Mouse (Mus musculus) limb, embryonic 10.5 days (tissue): ENCODE measurements around the gene Scgb1b27. TPM values are rescaled to one million over a fixed set of nuclear protein-coding genes. Genes with fewer than 3 reads are reported as not detected.
"Not testable (repeated sequence)": the region's sequence is repeated elsewhere in the genome, so short reads cannot be mapped to it uniquely, and the experiment has no call there.

Experiments used
- DNase-seq: peaks from one replicate; pipeline ENCODE4 v3.0.0-alpha.2; 2017; ENCODE audit warnings: low spot score
- H3K27ac ChIP-seq: fragments of 300-500 bp; sonication (generic); 2 replicates; pipeline ENCODE4 v1.5.1; 2016; ENCODE audit warnings: mild to moderate bottlenecking
- H3K27me3 ChIP-seq: fragments of 300-500 bp; sonication (generic); 2 replicates; pipeline ENCODE4 v1.6.1; 2016; ENCODE audit warnings: low read depth, mild to moderate bottlenecking; ENCODE audit not compliant: poor library complexity, severe bottlenecking
- H3K36me3 ChIP-seq: fragments of 300-500 bp; sonication (generic); 2 replicates; pipeline ENCODE4 v1.6.1; 2016; ENCODE audit warnings: mild to moderate bottlenecking, moderate library complexity
- H3K4me1 ChIP-seq: fragments of 300-500 bp; sonication (generic); 2 replicates; pipeline ENCODE4 v1.6.1; 2016
- H3K4me3 ChIP-seq: fragments of 300-500 bp; sonication (generic); 2 replicates; pipeline ENCODE4 v1.5.1; 2016; ENCODE audit warnings: mild to moderate bottlenecking, moderate library complexity
- H3K9me3 ChIP-seq: fragments of 300-500 bp; sonication (generic); replicated peaks from 2 replicates; pipeline ENCODE4 v1.6.1; 2016; ENCODE audit warnings: mild to moderate bottlenecking
- WGBS: fragments of 180-500 bp; shearing (Covaris S2); methylation state at CpG from one replicate; pipeline ENCODE4 v1.1.7; 2016; 5-methylcytosine and 5-hydroxymethylcytosine counted together
- polyA plus RNA-seq: library from polyadenylated mRNA; unstranded; fragments of >200 nt; fragmentation: Nextera tagmentation; extraction: Ambion mirVana; gene quantifications from 2 replicates; pipeline ENCODE4 v1.2.1, GENCODE M21; 2016

Scgb1b27 gene
- not detected in 2 replicates for polyA plus RNA-seq

DNA sequence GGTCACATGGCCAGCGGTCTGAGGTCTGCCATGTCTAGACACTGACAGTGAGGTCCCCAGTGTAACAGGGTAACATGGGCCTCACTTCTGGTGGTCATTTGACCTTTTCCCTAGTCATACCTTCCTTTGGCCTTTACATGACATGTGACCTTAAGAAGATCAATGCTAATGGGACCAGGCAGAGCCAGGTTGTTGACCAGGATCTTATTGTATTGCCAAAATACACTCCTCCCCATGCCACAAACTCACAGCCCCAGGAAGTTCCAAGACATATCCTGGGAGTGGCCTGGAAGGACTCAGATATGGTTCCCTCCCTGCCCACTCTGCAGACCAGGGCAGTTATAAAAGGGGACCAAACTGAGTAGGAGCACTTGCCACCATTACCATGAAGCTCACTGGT, at the start of gene Scgb1b27:
TSS of gene Scgb1b27 (plus strand) at position 301 of the 400 bp plus-strand sequence.
- H3K4me1 ChIP-seq, H3K4me3 ChIP-seq, H3K9me3 ChIP-seq, DNase-seq, H3K27ac ChIP-seq, H3K36me3 ChIP-seq, H3K27me3 ChIP-seq: not testable (repeated sequence)
- WGBS, result 91% methylated on average over 1 of the region's 1 CpGs

DNA sequence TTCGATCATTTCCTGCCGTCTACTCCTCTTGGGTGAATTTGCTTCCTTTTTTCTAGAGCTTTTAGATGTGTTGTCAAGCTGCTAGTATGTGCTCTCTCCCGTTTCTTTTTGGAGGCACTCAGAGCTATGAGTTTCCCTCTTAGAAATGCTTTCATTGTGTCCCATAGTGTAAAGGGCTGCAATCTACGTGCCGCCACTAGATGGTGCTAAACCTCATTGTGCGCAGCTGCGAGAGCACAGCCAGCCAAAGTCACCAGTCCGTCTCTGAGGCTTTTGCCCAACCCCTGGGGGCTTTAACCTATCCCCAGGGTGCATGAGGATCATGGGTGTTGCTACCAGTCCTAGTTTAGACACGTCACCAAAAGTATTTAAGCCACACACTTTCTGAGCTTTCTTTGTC, 39.0 kb upstream of the Scgb1b27 start:
- H3K4me3 ChIP-seq, H3K9me3 ChIP-seq, H3K4me1 ChIP-seq, H3K36me3 ChIP-seq, H3K27me3 ChIP-seq, H3K27ac ChIP-seq: not testable (repeated sequence)
- peak; percentile 32 for DNase-seq
- 32% methylated on average over 8 of the region's 9 CpGs for WGBS

DNA sequence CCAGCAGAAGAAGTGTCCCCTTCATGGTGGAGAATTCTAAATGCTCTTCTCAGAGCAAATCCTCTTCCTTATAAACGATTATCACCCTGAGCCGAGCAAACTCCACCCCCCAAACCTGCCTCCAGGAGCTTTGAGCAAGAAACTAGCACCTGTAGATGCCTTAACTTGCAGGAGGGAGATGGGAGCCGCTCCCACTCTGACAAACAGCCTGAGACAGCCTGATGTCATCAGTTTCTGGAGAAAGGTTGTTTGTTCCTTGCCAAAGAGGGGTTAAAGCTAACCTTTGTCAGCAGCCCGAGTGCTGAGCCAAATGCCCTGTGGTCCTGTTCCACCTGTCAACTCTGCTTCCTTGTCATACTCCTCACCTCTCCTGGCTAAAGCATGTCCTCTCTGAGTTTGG, 7.4 kb upstream of the Scgb1b27 start, which contains the start of gene Scgb2b27:
TSS of gene Scgb2b27 (minus strand) at position 101 of the 400 bp plus-strand sequence.
- DNase-seq, result no peak
- 79% methylated on average over 4 of the region's 4 CpGs for WGBS
- H3K27ac ChIP-seq, result no peak within 1 kb of the TSS
- H3K9me3 ChIP-seq, result peaks cover 11% of the 10 kb centered on the region; the same call in 1 of the 2 replicates
- H3K27me3 ChIP-seq, result no peaks in the 10 kb centered on the region
- no peaks in the 10 kb centered on the region for H3K36me3 ChIP-seq
- no peaks in the 10 kb centered on the region for H3K4me1 ChIP-seq
- H3K4me3 ChIP-seq, result no peak within 1 kb of the TSS

DNA sequence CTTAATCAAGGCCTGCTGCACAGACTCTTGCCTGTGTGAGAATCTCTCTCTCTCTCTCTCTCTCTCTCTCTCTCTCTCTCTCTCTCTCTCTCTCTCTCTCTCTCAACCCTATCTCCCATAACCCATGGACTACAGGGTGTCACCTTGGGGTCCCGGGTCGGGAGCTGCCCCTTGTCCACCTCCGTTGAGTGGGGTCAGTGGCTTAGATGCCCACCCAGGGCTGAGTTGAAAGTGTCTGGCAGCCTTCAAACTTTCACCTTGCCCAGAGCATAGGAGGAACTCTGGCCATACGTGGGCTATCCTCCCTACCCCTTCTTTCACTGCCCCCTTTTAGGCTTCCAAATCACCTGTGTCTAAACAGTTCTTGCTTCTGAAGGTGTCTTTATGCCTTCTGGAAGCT, 4.4 kb downstream of the Scgb1b27 start:
- peaks cover 26% of the 10 kb centered on the region for H3K9me3 ChIP-seq
- no peak for DNase-seq
- H3K4me1 ChIP-seq, result no peaks in the 10 kb centered on the region
- no peak overlapping the region for H3K27ac ChIP-seq
- no peak overlapping the region for H3K4me3 ChIP-seq
- WGBS, result 94% methylated on average over 4 of the region's 4 CpGs
- H3K36me3 ChIP-seq, result no peaks in the 10 kb centered on the region
- no peaks in the 10 kb centered on the region for H3K27me3 ChIP-seq

DNA sequence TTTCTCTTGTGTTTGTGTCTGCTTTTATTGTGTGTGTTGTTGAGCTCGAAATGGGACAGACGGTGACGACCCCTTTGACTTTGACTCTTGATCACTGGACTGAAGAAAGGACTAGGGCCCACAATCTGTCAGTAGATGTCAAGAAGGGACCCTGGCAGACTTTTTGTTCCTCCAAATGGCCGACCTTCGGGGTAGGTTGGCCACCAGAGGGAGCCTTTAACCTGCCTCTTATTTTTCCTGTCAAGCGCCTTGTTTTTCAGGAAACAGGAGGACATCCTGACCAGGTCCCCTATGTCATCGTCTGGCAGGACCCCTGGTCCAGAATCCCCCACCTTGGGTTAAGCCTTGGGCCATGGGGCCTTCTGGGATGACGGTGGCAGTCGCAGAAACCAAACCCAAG, 5.9 kb downstream of the Scgb1b27 start:
- not testable (repeated sequence) for H3K27me3 ChIP-seq, H3K4me3 ChIP-seq, H3K4me1 ChIP-seq, DNase-seq, H3K36me3 ChIP-seq, H3K27ac ChIP-seq
- WGBS, result 86% methylated on average over 9 of the region's 9 CpGs
- H3K9me3 ChIP-seq, result peaks cover 34% of the 10 kb centered on the region

DNA sequence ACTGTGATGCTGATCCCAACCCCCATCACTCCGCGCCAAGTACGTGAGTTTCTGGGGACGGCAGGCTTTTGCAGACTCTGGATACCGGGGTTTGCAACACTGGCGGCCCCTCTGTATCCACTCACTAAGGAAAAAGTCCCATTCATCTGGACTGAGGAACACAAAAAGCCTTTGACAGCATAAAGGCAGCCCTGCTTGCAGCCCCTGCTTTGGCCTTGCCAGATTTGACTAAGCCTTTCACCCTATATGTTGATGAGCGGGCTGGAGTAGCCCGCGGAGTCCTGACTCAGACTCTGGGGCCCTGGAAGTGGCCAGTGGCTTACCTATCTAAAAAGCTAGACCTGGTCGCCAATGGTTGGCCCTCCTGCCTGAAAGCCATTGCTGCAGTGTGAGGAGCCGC, 8.7 kb downstream of the Scgb1b27 start:
- WGBS, result 92% methylated on average over 11 of the region's 11 CpGs
- H3K4me3 ChIP-seq, result no peak overlapping the region
- no peaks in the 10 kb centered on the region for H3K27me3 ChIP-seq
- no peaks in the 10 kb centered on the region for H3K4me1 ChIP-seq
- H3K27ac ChIP-seq, result no peak overlapping the region
- no peak for DNase-seq
- H3K36me3 ChIP-seq, result no peaks in the 10 kb centered on the region
- peaks cover 43% of the 10 kb centered on the region for H3K9me3 ChIP-seq

DNA sequence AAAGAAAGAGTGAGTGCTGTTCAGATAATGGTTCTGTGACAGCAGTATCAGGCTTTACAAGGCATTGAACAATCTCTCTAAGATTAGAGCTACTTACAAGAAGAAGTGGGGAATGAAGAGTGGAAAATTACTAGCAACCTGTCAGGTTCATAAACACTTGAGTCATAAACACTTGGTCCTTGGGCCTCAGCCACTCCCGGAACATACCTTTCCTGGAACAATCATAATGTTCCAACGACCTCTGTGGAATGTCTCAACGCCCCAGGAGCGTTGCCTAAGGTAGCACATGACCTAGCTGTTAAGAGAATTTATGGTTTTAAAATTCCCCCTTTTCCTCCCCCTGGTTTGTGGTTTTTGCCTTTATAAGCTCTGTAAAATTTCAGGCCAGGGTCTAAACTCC, 13.3 kb downstream of the Scgb1b27 start:
- not testable (repeated sequence) for H3K4me1 ChIP-seq, DNase-seq, H3K27me3 ChIP-seq, H3K4me3 ChIP-seq, H3K36me3 ChIP-seq, H3K27ac ChIP-seq
- WGBS, result 89% methylated on average over 4 of the region's 4 CpGs
- H3K9me3 ChIP-seq, result peaks cover 29% of the 10 kb centered on the region

DNA sequence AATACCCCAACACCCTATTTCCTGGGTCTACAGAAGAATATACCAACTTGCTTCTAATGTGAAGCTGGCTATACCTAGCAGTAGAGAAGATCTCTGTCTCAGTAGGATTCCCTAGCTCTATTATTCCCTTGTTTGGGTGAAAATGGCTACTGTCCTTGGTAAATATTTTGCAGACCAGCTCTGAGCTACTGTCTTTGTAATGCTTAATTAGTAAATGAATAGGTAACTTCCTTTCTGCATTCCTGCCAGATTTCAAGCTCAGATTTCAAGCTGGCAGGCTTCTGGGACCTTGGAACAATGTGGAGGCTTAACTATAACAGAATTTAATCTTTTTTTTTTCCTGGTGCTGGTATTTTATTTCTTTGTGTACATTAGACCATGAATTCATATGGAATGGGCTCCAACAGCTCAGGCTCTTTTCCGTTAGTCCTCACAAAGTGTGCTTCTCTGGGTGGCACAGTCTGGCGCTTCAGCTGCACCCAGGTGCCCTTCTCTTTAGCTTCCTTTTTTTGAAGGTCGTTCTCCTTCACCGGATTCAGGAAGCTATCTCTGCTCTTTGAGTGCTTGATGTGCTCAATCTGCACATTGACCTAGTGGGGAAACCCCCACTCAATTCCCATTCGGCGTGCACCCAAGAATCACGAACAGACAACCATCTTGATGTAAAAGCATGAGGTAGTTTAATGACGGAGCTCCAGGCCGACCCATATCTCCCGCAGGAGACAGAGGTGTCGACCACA, 15.0 kb downstream of the Scgb1b27 start:
- 93% methylated on average over 11 of the region's 11 CpGs for WGBS
- H3K36me3 ChIP-seq, H3K4me1 ChIP-seq, H3K27me3 ChIP-seq, H3K4me3 ChIP-seq, DNase-seq, H3K27ac ChIP-seq: not testable (repeated sequence)
- H3K9me3 ChIP-seq, result peaks cover 16% of the 10 kb centered on the region; the same call in 1 of the 2 replicates

DNA sequence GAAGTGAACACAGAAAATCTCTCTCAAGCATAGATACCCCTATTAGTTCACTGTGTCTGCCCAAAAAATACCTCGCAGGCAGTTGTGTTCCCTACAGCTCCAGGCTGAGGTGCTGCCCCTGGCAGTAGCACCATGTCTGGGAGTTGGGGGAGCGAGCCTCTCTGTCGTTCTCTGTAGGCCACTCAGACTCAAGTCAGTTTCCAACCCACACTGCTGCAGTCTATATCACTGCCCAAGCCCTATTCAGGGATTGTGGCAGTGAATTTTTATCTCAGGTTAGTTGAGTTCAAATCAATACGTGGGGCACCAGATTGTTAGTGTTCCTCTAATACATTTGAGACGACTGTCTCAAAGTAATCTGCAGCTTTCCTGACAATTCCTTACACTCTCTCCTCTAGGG, 46.8 kb downstream of the Scgb1b27 start:
- H3K36me3 ChIP-seq, H3K9me3 ChIP-seq, H3K4me1 ChIP-seq, H3K27me3 ChIP-seq, H3K4me3 ChIP-seq, H3K27ac ChIP-seq, DNase-seq: not testable (repeated sequence)
- 81% methylated on average over 5 of the region's 5 CpGs for WGBS

Other genes starting within 250 kb of the Scgb1b27 start
- not detected in 2 replicates for gene Scgb2b26, start 76.4 kb upstream of the Scgb1b27 start, polyA plus RNA-seq
- gene Scgb2b27, start 7.5 kb upstream of the Scgb1b27 start, polyA plus RNA-seq, result not detected in 2 replicates
- gene Scgb1b30, start 73.9 kb downstream of the Scgb1b27 start, polyA plus RNA-seq, result not detected in 2 replicates
- gene Wtip, start 111.8 kb downstream of the Scgb1b27 start, polyA plus RNA-seq, result 6.3 and 7.2 TPM in 2 replicates
- gene Uba2, start 148.1 kb downstream of the Scgb1b27 start, polyA plus RNA-seq, result 297 and 310 TPM in 2 replicates
- 75.4 and 88.1 TPM in 2 replicates for gene Pdcd2l, start 175.2 kb downstream of the Scgb1b27 start, polyA plus RNA-seq
- gene Gpi1, start 208.9 kb downstream of the Scgb1b27 start, polyA plus RNA-seq, result 291 and 361 TPM in 2 replicates
- gene Gm6096, start 229.6 kb downstream of the Scgb1b27 start, polyA plus RNA-seq, result 0.38 TPM in 1 of 2 replicates, not detected in the other